Mouse (Mus musculus) large intestine, adult 2 months (tissue): ENCODE data around the gene Flrt3. TPM values are rescaled to one million over a fixed set of nuclear protein-coding genes. Genes with fewer than 3 reads are reported as not detected.

Experiments
- DNase-seq: peaks from one replicate; pipeline ENCODE4 v3.0.0-alpha.2; 2012; ENCODE audit warnings: low read depth, low spot score
- WGBS: fragments of 180-500 bp; shearing (Covaris S2); methylation state at CpG from one replicate; pipeline ENCODE4 v1.1.7; 2018; 5-methylcytosine and 5-hydroxymethylcytosine counted together
- polyA plus RNA-seq: library from polyadenylated mRNA; depleted of rRNA; stranded (reverse); fragments of >200 nt; gene quantifications from 2 replicates; pipeline ENCODE4 v1.2.3, GENCODE M21; 2012

Flrt3 gene
- polyA plus RNA-seq, 1 experiment: 2.6 TPM

DNA sequence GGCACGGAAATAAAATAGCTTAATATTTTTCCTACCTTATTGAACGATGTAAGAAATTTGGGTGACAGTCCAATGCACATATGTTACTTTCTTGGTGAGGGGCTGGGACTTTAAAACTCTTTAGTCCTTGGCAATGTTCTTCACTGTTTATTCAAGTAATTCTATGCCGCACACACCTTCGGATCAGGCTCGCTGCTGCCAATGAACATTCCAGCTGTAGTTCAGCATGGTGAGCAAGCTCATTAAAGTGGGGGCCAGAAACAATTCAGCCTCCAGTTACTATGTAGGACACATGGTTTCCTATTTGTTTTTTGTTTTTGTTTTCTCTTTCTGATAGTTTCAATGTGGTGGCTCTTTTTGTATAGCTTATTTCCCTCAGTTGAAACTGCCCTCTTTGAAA, 8.6 kb downstream of the Flrt3 start:
- 75% methylated on average over 5 of the region's 5 CpGs for WGBS
- no peak for DNase-seq

DNA sequence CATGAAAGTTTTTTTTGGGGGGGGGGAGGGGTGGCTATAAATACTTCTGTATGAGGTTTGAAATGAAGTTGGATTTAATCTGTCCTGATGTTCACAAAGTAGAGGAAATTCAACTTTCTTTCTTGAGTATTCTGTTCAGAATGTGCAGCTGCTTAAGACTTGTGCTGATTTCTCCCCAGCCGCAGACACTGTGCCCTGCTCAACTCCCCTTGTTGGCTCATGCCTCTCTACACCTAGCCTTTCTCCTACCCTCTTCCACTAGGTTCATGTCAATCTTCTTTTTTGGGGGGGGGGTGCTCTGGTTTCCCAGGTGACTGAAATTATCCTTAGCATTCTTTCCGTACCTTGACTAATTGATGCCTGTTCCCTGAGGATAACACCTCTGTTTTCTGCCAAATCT, 17.3 kb downstream of the Flrt3 start:
- 79% methylated on average over 2 of the region's 2 CpGs for WGBS
- no peak for DNase-seq

DNA sequence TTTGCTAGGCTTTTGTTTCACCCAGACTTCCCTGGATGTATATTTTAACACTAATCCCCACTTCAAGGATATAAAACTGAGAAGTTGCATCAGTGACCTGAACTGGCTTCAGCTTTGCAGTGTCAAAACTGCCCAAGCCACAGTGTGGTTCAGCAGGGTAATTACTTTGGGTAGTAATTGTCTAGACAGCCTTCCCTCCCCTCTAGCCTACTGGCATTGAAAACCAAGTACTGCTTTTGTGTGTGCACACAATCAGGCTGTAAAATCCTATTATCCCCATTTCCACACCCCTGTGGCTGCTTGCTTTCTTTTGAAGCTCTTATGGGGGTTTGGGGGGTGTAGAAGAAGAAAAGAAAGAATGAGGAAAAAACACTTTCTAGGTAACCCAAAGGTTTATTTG, 17.8 kb downstream of the Flrt3 start:
- no peak for DNase-seq

DNA sequence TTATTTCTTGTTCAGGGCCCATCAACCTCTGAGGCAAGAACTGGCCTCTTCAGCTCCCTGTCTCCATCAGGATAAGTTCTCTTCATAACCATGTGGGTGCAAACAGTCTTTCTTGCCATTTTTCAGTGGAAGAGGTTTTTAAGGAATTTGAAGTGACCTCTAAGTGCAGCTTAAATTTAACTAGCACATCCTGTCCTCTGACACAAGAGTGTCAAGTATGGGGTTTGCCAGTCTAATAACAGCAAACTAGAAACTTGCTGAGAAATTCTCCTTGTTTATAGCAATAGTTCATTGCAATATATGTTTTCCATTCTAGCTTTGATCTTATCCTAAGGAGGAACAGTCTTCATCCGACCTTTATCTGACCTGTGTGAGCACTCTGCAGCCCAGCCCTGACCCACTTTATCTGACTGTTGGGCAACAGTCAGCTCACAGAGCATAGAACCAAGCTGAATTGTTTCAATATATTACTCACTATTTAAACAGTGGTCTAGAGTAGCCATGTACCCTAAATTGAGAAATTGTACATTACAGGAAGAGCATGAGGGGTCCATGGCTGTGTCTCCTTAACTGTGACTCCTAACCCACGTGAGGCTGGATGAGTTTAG, 49.4 kb downstream of the Flrt3 start:
- DNase-seq: no peak
- WGBS: 58% methylated on average over 2 of the region's 2 CpGs

DNA sequence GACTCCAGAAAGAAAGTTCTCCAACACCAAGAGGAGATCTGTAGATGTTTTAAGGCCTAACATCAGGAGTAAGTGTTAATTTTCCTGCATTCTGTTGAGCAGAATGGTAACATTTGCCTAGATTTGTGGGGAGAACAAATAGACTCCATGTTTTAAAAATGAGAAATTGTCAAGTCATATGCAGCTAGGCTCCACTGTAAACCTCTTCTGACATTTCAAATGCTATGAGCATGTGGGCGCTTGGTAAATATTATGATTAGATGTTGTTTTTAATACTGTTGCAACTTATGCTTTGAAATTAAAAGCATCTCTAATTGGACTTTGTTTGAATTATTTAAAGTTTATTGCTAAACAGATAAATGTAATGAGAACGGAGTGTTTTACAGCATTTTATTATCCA, 55.8 kb downstream of the Flrt3 start:
- DNase-seq: no peak
- WGBS: 76% methylated on average over 2 of the region's 2 CpGs
